Mouse (Mus musculus) liver, embryonic 14.5 days (tissue): ENCODE results near the gene Fbxw4. TPM values are rescaled to one million over a fixed set of nuclear protein-coding genes. Genes with fewer than 3 reads are reported as not detected.

Source experiments
- ATAC-seq: fragments of 200-750 bp; cut with Nextera tagmentation; 2 replicates; pipeline ENCODE4 v1.8.0; 2017; ENCODE audit warnings: moderate number of reproducible peaks, mild to moderate bottlenecking, moderate library complexity; ENCODE audit not compliant: insufficient read depth
- DNase-seq, 3 experiments: peaks; one replicate each; pipeline ENCODE4 v3.0.0-alpha.2; 2012 to 2013; ENCODE audit warnings: low read depth in 3 of 3, low spot score in 3 of 3
- H3K27ac ChIP-seq: fragments of 300-500 bp; sonication (generic); 2 replicates; pipeline ENCODE4 v1.5.1; 2014; ENCODE audit warnings: moderate library complexity, mild to moderate bottlenecking, control low read depth, inconsistent platforms
- H3K27me3 ChIP-seq: fragments of 300-500 bp; sonication (generic); 2 replicates; pipeline ENCODE4 v1.6.1; 2014; ENCODE audit warnings: mild to moderate bottlenecking, low read length, moderate library complexity; ENCODE audit not compliant: control insufficient read depth, insufficient read depth
- H3K36me3 ChIP-seq: fragments of 300-500 bp; sonication (generic); replicated peaks from 2 replicates; pipeline ENCODE4 v1.6.1; 2014; ENCODE audit warnings: low read depth; ENCODE audit not compliant: control insufficient read depth, insufficient read depth
- H3K4me1 ChIP-seq, 2 experiments: fragments of 200-500 bp in 1 of 2; fragments of 300-500 bp in 1 of 2; sonication (generic) in 1 of 2; replicated peaks; 2 replicates each; pipeline ENCODE4 v1.6.1; 2012 to 2014; ENCODE audit warnings: antibody characterized with exemption in 1 of 2, inconsistent platforms in 1 of 2, low read length in 1 of 2; ENCODE audit not compliant: control insufficient read depth in 2 of 2, insufficient read depth in 2 of 2
- H3K4me2 ChIP-seq: fragments of 300-500 bp; sonication (generic); 2 replicates; pipeline ENCODE4 v1.6.1; 2014; ENCODE audit warnings: low read depth, mild to moderate bottlenecking, control low read depth, moderate library complexity
- H3K4me3 ChIP-seq, 2 experiments: fragments of 200-500 bp in 1 of 2; fragments of 300-500 bp in 1 of 2; sonication (generic) in 1 of 2; 2 replicates each; pipeline ENCODE4 v1.5.1; 2012 to 2014; ENCODE audit warnings: low read depth in 2 of 2, low read length in 2 of 2, mild to moderate bottlenecking in 2 of 2, control low read depth in 1 of 2, inconsistent platforms in 1 of 2, moderate library complexity in 1 of 2; ENCODE audit not compliant: insufficient read depth in 1 of 2
- H3K9ac ChIP-seq: fragments of 300-500 bp; sonication (generic); replicated peaks from 2 replicates; pipeline ENCODE4 v1.6.1; 2014; ENCODE audit warnings: mild to moderate bottlenecking, control low read depth, moderate library complexity
- H3K9me3 ChIP-seq: fragments of 300-500 bp; sonication (generic); 2 replicates; pipeline ENCODE4 v1.6.1; 2016; ENCODE audit warnings: low read length, mixed read lengths; ENCODE audit not compliant: control insufficient read depth
- CTCF ChIP-seq: IDR thresholded peaks from 2 replicates; pipeline ENCODE4 v1.5.1; 2016; ENCODE audit warnings: antibody characterized with exemption, low read depth, control low read depth
- EP300 ChIP-seq: IDR thresholded peaks from 2 replicates; pipeline ENCODE4 v1.6.1; 2016; ENCODE audit warnings: antibody characterized with exemption, low read depth
- whole genome bisulfite sequencing: fragments of 180-500 bp; shearing (Covaris S2); extraction: QIAGEN DNeasy Blood & Tissue Kit; methylation state at CpG from one replicate; pipeline ENCODE4 v1.1.7; 2014; ENCODE audit not compliant: insufficient replicate concordance; 5-methylcytosine and 5-hydroxymethylcytosine counted together
- polyA plus RNA-seq, 2 experiments: library from polyadenylated mRNA; depleted of rRNA in 1 of 2; stranded (reverse) in 1 of 2; unstranded in 1 of 2; fragments of >200 nt; fragmentation: Nextera tagmentation in 1 of 2; extraction: Ambion mirVana in 1 of 2; gene quantifications; 2 replicates each; pipeline versions ENCODE4 v1.2.1 to v1.2.3; 2012 to 2014

Gene Fbxw4
- polyA plus RNA-seq, 2 experiments, result 2.5 to 14.5 TPM

DNA sequence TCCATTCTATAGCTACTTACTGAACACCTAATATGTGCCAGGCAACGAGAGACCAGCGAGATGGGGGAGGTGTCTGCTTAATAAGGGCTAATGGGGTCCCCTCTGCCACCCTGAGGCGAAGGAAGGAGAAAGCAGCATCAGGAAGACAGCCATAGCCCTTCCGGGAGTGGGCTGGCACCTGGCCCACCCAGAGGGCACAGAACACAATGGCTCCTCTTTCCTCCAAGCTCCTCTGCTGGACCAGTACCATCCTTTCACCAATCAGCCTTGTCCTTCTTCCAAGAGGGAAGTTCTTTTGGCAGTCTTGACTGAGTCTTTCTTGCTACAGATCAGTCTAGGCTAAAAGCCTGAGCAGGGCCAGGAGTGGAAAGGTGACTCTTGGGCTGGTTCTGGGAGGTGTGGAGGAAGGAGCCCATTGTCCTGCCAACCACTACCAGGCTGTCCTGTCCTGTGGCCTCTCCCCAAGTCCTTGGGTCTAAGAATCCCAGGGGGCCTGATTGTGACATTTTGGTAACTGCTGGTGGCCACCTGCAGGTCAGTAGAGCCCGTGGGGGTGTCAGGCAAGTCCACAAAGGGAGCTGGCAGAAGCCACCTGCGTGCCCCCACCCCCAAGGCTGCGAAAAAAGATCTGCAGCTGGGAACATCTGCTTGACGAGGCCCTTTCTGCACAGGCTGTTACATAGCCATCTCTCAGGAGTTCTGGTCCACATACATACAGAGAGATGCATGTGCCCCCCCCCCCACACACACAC is 119.3 kb downstream of the Fbxw4 start:
- H3K9ac ChIP-seq, result no peak overlapping the region
- TF ChIP-seq EP300 (no peak), CTCF (no peak)
- H3K36me3 ChIP-seq, result no peaks in the 10 kb centered on the region
- ATAC-seq (peak; percentile 5; the same call in 1 of the 2 replicates), DNase-seq (no peak)
- H3K4me1 ChIP-seq, result peaks cover 0 to 20% of the 10 kb centered on the region in 2 experiments; a peak in 3 of 4 replicates
- no peak overlapping the region for H3K27ac ChIP-seq
- WGBS, result 42% methylated on average over 8 of the region's 8 CpGs
- H3K27me3 ChIP-seq, result peaks cover 5% of the 10 kb centered on the region
- peak overlapping the region; percentile 74 for H3K4me2 ChIP-seq
- peak overlapping the region; percentile 6 to 48; a peak in 2 of 4 replicates for H3K4me3 ChIP-seq
- H3K9me3 ChIP-seq, result no peaks in the 10 kb centered on the region

DNA sequence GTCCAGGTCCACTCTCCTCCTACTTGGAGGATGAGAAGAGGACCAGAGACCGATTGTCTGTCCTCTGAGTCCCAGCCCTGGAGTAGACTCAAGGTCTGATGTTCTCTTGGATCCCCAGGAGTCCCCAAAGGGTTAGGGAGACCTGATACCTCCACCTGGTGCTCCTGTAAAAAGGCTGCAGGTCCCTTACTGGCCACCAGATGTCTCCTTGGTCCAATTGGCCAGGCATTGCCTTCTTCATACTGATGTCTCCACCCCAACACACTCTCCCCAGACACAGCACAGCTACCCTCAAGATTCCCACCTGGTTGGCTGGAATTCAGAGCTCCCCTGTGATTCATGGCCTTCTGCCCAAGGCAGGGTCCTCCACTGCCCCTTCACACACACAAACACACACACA is 122.6 kb downstream of the Fbxw4 start:
- Histone ChIP-seq H3K36me3 (no peaks in the 10 kb centered on the region), H3K4me3 (no peak overlapping the region), H3K4me2 (no peak overlapping the region), H3K9ac (no peak overlapping the region), H3K9me3 (no peaks in the 10 kb centered on the region), H3K4me1 (peaks cover 0 to 17% of the 10 kb centered on the region in 2 experiments; a peak in 3 of 4 replicates), H3K27ac (no peak overlapping the region), H3K27me3 (peaks cover 5% of the 10 kb centered on the region)
- no peak for ATAC-seq
- DNase-seq, result no peak
- TF ChIP-seq CTCF, result peak; percentile 88
- no peak for TF ChIP-seq EP300
- 28% methylated on average over 1 of the region's 1 CpGs for WGBS

DNA sequence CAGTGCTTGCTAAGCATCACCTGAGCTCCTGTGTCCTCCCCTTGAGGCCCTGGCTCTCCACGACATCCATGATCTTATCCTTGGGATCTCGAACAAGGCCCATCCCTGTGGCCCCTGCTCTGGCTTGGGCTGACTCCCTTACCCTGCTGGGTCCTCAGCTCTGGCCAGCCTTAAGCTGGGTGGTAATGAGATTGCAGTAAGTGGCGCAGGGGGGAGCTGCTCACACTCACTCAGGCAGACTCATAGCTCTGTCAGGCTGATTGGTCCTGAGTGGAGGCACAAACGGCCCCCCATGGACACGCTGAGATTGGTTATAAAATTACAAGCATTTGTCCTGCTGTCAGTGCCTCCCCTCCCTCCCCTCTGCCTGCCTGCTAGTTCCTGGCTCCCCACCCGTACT is 124.2 kb downstream of the Fbxw4 start:
- no peaks in the 10 kb centered on the region for H3K27me3 ChIP-seq
- H3K4me2 ChIP-seq, result no peak overlapping the region
- no peak for DNase-seq
- H3K4me1 ChIP-seq, result peaks cover 0 to 12% of the 10 kb centered on the region in 2 experiments; a peak in 3 of 4 replicates
- no peak overlapping the region for H3K9ac ChIP-seq
- WGBS, result 58% methylated on average over 6 of the region's 6 CpGs
- no peak overlapping the region for H3K27ac ChIP-seq
- no peak overlapping the region for H3K4me3 ChIP-seq
- ATAC-seq, result no peak
- H3K9me3 ChIP-seq, result no peaks in the 10 kb centered on the region
- TF ChIP-seq EP300 (no peak), CTCF (no peak)
- no peaks in the 10 kb centered on the region for H3K36me3 ChIP-seq

DNA sequence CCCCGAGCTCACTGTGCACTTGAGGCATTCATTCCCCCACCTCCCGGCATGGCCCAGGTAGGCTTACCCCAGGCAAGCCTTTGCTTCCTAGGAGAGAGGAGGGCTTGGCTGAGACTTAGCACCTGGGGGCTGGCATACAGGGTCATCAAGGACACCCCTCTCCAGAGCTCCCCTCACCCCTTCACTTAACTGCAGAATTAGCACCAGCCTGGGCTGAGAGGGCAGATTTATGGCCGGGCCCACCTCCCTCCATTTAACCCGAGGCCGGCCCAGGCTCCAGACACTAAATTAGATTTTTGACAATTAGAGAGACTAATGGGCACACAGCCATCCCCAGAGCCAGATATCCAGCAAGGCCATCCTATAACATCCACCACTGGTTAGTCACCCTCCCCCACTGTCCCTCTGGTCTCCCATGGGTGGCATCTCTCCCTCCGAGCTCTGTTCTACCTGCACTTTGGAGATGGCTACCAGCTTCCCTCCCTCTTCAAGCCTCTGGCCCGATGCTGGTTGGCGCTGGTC is 124.8 kb downstream of the Fbxw4 start:
- no peaks in the 10 kb centered on the region for H3K36me3 ChIP-seq
- 78% methylated on average over 8 of the region's 8 CpGs for WGBS
- TF ChIP-seq EP300 (no peak), CTCF (no peak)
- no peak overlapping the region for H3K27ac ChIP-seq
- ATAC-seq (no peak), DNase-seq (no peak)
- H3K4me1 ChIP-seq, result peaks cover 0 to 12% of the 10 kb centered on the region in 2 experiments; a peak in 3 of 4 replicates
- no peak overlapping the region for H3K4me2 ChIP-seq
- no peaks in the 10 kb centered on the region for H3K9me3 ChIP-seq
- H3K27me3 ChIP-seq, result no peaks in the 10 kb centered on the region
- H3K9ac ChIP-seq, result no peak overlapping the region
- no peak overlapping the region for H3K4me3 ChIP-seq

DNA sequence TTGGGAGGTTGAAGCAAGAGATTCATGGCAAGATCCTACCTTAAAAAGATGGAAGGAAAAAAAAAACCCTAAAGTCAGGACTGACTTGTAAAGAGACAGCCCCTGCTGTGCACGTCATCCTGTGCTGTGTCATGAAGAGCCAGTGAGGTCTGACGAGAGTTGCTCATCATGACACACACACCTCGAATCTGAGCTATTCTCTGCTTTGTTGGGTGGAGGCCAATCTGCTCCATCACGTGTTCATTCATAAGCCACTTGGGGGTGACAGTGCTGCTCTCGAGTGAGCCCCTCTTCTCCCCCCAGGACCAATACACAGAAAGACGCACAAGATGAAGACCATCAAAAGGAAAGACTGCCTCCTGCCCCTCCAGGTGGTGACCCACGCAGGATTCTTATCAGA is 126.5 kb downstream of the Fbxw4 start:
- Histone ChIP-seq H3K27me3 (no peaks in the 10 kb centered on the region), H3K9me3 (no peaks in the 10 kb centered on the region), H3K4me1 (peaks cover 0 to 15% of the 10 kb centered on the region in 2 experiments; a peak in 3 of 4 replicates), H3K36me3 (peaks cover 9% of the 10 kb centered on the region), H3K9ac (no peak overlapping the region), H3K4me2 (no peak overlapping the region), H3K27ac (no peak overlapping the region), H3K4me3 (no peak overlapping the region)
- 51% methylated on average over 7 of the region's 7 CpGs for WGBS
- ATAC-seq, result no peak
- DNase-seq, result no peak
- TF ChIP-seq EP300 (no peak), CTCF (no peak)
